Mouse (Mus musculus): ENCODE data around the gene Apoa5.
"Not testable (repeated sequence)": the region's sequence is repeated elsewhere in the genome, so short reads cannot be mapped to it uniquely, and the experiment has no call there.

Gene Apoa5

DNA sequence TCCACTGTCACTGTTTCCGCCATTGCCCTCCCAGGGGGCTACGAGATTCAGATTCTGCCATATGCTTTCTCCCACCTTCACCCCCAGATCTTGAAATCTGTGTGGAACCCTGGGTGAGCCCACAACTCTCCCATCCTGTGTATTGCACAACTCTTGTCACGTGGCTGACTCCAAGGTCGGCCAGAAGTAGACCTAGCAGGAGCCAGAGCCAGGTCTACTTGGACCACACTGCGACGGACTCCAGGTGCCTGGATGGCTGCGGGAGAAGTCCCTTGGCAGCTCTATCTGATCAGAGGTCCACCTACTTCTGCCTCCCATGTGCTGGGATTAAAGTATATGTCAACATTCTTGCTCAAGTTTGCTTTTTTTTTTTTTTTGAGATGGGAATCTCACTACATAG lies 7.3 kb upstream of the Apoa5 start:
- in situ Hi-C loops (cut with MboI, MseI), result no loop called here

DNA sequence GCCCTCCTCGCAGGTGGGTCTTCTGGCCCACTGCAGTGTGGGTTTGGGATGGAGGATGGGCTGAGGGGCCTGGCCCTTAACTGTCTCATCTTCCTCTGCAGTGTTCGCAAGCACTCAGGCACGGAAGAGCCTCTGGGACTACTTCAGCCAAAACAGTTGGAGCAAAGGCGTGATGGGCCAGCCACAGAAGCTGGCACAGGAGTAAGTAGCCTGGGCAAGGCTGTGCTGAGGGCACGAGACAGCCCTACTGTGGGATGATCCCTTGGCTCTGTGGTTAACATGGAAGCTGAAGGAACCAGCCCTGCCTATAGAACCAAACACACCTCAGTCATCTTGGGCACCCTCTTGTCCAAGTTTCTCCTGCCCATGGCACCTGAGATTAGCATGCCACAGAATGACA lies 692 bp downstream of the Apoa5 start:
- in situ Hi-C loops (cut with MboI, MseI), result no loop called here

DNA sequence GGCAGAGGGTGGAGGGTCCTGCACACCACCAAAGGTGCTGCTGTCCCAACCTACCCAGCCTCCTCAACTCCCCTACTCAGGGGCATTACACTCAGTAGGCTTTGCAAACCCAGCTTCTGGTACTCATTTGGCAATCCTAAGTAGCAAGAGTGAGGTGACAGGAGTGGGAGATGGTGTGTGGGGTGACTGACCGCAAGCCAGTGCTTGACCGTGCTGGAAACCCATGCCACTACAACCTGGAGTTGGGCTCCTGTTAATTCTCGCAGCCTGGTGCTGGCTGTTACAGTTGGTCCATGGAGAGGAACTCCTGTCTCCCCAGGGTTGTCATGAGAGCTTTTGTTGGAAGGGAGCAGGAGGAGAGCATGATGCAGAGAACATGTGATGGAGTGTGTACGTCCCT lies 2.3 kb downstream of the Apoa5 start:
- in situ Hi-C loops (cut with MboI, MseI), result no loop called here

DNA sequence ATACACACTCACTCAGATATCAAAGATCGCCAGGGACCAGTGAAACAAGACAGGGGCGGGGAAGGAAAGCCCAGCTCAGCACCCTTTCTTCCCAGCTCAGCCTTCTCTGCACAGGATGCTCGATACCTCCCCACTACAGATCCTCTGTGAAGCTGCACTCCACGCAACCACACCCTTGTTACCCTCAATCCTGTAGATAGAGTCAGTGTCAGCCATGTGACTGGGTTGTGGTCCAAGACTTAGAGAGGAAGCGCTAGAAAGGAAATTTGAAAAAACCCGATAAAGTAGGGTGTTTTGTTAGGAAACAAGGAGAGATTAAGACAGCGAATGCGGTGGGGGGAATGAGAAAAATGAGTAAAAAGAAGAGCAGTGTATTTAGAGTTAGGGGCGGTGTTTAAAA lies 3.6 kb downstream of the Apoa5 start:
- in situ Hi-C loops (cut with MboI, MseI), result no loop called here

DNA sequence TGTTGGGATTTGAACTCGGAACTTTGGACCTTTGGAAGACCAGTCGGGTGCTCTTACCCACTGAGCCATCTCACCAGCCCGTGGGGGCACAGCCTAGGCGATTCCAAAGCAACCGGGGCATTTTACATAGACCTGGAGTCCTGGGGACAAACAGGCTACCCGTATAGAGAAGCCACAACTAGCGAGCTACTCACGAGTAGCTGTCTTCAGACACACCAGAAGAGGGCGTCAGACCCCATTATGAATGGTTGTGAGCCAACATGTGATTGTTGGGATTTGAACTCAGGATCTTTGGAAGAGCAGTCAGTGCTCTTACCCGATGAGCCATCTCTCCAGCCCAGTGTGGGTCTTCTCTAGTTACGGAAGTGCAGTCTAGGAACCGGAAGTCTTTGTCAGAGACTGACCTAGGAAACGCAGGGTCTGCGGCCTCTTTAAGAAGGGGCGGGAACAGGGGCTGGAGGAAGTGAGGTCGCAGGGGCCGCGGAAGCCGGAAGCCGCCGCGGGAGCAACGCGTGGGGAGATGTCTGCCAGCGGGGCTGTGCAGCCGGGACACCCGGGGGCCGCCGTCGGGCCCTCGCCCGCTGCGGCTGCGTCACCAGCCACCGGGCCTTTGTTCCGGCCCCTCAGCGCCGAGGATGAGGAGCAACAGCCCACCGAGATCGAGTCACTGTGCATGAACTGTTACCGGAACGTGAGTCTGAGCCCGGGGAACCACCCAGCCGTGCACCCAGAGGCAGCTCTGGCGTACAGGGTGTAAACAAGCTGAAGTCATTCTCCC lies 4.4 kb downstream of the Apoa5 start, which contains the start of gene Zpr1:
Zpr1 (plus strand) TSS at position 388 of the 778 bp plus-strand sequence.
- in situ Hi-C loops (cut with MboI, MseI), result no loop called here

DNA sequence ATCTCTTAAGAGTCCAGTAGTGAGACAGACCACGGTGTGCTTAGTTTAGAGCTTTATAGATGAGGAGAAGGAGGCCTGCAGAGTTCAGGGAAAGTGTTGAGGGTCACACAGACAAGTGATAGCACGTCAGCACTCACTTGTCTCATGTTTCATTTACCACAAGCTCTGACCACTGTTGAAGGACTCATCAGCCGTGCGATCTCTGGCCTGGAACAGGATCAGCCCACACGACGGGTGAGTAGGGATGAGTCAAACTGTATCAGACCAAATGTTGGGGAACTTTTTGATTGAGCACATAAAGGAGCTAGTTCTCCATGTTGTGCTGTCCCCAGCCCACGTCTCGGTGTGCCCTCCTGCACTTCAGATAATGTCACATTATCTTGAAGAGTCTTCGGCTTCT lies 6.1 kb downstream of the Apoa5 start:
- in situ Hi-C loops (cut with MboI, MseI), result no loop called here

DNA sequence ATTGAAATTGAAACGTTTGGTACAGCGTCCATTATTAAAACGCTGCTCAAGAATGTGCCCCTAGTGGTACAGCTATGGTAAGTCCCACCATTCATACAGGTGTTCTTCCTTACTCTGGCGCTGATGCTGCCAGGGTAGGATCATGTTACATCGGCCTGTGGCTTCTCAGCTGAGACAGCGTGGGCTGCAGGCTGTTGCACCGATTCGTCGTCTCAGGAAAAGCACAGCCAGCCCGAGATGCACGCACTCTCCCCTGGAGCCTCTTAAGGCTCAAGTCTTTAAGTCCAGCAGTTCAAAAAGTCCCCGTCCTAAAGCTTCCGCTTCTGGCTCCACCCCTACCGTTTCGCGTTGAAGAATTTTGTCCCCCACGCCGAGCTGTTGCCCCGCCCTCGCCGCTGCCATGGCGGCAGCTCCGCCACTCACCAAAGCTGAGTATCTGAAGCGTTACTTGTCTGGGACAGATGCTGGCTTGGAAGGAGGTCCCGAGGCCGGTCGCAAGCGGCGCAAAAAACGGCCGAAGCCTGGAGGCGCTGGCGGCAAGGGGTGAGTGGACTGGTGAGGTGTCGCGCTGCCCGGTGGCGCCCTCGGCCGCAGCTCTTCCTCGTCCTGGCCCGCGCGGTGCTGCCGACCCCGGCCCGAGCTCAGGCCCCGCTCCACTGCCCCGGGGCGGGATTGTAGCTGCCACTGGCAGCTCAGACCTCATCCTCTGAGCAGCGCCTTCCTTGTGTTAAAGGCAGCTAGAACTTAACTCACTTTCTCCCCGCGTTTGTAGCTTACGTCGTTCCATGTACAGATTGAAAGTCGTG lies 14.4 kb downstream of the Apoa5 start, which contains the start of gene Bud13:
Bud13 (plus strand) TSS at position 378 of the 806 bp plus-strand sequence.
- in situ Hi-C loops (cut with MboI, MseI), result no loop called here

DNA sequence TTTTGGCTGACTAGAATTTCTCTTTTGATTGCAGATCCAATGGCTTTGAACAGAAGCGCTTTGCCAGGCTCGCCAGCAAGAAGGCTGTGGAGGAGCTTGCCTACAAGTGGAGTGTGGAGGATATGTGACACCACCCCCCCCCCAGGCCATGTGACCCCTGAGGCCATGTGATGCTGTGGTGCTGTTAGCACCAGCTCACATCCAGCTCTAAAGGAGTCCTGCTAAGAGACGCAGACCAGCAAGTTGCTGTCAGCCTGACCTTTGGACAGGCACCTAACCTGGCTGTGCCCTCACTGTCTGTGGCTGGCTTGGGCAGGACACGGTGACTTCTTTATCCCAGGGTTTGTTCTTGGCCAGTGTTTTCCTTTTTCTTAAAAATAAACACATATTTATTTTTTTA lies 29.9 kb downstream of the Apoa5 start:
- in situ Hi-C loops (cut with MboI, MseI), result no loop called here

DNA sequence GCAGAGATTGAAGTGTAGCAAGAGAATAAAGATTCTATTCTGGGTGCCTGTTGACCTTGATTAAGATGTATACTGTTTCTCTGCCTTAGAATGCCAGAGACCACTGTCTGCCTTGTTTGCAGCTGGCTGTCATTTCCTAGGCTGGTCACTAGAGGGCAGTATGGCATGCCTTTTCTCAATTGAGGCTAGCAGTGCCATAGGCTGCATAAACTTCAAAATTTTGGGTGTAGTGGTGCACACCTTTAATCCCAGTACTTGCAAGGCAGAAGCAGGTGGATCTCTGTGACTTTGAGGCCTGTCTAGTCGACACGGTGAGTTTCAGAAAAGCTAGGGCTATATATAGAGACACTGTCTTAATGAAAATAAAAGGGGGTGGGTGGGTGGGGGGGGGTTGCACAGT lies 33.7 kb downstream of the Apoa5 start:
- in situ Hi-C loops (cut with MboI, MseI), result no loop called here

DNA sequence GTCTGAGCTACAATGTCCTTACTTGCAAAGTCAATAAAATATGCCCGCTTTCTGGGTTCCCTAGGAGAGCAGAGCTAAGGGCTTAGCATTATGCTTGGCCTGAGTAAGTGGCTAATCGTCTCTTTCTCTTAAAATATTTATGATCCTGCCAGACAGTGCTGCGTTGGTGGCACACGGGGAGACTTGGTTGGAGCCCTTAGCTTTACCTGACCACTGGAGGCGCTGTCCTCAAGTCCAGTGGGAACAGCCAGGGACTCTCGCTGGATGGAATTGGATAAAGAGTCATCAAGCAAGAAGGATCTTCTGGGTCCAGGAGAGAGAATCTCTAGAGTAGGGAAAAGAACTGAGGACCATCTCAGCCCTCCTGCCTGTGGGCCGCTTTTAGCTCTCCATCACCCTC lies 40.7 kb downstream of the Apoa5 start:
- in situ Hi-C loops (cut with MboI, MseI), result no loop called here

DNA sequence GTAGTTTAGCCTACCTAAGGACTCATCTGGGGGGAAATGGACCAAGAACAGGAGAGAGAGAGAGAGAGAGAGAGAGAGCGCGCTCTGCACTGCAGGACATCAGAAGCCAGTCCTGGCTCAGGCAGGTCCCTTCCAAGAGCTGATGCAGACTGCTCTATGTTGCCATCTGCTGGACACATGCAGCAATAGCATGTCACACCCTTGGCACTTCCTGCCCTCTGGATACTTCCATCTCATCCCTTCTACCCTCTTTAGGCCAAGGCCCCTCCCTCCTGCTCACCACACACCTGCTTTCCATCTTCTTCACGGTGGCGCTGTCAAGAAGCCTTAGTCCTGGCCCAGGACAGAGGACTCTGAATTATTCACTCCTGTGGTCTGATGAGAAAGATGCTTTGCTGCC lies 46.1 kb downstream of the Apoa5 start:
- in situ Hi-C loops (cut with MboI, MseI), result no loop called here

DNA sequence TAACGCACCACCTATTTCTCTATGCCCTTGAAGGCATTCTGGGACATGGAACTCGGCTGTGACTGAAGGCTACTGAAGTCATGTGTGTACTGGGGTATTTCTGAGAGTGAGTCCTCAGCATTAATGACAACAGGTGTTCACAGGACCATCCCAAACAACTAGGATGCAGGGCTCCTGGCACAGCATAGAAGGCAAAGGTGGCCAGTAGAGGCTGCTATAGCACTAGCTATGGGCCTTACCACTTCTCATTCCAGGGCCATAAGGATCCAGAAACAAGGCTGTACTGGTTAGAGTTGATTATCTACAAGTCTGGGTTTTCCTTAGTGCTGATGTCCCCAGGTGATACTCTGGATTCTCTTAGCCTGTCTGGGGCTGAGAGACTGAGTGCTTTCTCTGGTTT lies 46.5 kb downstream of the Apoa5 start:
- in situ Hi-C loops (cut with MboI, MseI), result no loop called here

DNA sequence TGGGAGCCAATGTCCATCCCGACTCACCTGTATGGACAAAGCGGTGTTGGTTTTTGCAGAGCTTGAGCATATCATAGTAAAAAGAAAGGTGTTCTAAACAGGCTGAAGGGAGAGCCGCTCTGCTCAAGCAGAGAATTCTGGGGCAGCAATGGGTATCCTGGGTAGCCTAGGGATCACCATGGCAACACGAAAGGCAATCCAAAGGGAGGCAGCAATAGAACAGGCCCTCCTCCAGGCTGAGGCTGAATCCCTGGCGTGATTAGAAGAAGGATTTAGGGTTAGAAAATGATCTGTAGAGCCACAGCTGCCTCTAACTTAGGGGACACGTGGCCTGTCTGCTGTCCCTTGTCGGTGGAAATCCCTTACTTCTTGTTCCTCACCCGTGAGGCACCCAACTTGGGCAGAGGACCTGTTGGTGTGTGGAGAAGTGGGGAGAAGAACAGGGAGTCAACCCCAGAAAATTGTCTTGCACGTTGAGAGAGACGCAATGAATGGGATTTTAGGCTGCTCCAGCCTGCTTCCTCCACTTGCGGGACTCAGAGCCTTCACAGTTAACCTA lies 47.5 kb downstream of the Apoa5 start:
- in situ Hi-C loops (cut with MboI, MseI), result no loop called here

DNA sequence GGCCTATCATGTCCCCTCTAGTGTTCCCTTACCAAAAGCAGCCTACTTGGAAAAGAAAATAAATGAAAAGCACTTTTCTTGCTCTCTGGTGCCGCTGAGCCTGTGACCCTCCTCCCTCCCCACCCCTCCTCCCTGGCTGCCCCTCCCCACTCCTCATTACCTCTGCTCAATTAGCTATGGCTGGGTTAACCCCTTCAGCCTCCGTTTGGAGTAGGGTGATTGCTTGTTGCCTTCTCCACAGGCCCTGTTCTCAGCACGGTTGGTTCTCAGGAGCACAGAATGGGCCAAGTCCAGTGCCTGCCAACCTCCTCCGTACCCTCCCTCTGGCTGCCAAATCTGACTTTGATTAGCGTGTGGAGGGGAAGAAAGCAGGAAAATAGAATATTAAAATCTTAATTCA lies 48.0 kb downstream of the Apoa5 start:
- in situ Hi-C loops (cut with MboI, MseI), result no loop called here

DNA sequence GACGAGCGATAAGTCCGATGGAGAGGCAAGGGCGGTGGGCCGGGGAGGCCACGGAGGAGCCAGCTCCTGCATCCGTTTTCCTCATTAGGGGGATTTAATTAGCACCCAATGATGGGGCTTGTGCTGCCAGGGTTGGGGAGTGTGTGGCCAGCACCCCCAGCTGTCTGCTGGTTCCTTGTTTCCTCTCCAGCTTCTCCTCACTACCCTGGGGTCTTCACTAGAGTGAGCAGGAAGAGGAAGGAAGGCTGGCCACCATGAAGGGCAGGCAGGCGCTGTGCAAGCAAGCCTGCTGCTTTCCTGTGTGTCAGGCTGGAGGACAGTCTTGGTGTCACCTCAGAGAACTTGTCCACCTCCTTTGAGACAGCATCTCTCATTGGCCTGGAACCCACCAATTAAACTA lies 48.5 kb downstream of the Apoa5 start:
- in situ Hi-C loops (cut with MboI, MseI), result no loop called here

DNA sequence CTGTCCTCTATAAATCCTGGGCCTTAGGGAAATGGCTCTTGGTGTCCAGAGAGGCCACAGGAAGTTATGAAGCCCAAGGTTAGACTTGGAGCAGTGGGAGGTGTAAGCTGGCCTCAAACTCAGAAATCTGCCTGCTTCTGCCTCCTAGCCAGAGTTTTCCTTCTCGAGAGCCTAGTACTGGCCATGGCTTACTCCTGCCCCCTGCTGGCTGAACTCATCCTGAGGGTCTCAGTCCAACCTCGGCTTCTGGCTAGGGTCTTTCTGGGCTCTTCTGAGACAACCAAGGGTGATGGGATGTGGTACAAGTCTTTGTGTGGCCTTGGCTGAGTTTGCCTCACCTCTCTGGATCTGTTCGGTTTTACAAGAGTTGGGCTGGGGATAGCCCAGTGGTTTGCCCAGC lies 49.5 kb downstream of the Apoa5 start:
- in situ Hi-C loops (cut with MboI, MseI), result no loop called here

DNA sequence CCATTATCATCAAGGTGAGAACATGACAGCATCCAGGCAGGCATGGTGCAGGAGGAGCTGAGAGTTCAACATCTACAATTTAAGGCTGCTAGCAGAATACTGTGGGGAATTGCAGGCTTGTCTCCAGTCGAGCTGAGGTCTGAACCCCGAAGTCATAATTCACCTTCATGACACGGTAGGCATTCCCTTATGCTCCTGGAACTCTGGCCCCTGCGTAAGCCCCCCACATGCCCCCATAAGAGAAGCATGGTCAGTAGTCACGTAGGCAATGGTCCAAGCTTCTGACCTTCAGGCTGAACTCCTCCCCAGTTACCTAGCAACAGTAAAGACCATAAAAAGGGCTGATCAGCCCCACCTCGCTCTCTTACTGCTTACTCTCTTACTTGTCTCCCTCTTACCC lies 51.5 kb downstream of the Apoa5 start, which contains the start of gene 4931429L15Rik:
4931429L15Rik (minus strand) TSS at position 101 of the 400 bp plus-strand sequence.
- in situ Hi-C loops (cut with MboI, MseI), result not testable (repeated sequence)

DNA sequence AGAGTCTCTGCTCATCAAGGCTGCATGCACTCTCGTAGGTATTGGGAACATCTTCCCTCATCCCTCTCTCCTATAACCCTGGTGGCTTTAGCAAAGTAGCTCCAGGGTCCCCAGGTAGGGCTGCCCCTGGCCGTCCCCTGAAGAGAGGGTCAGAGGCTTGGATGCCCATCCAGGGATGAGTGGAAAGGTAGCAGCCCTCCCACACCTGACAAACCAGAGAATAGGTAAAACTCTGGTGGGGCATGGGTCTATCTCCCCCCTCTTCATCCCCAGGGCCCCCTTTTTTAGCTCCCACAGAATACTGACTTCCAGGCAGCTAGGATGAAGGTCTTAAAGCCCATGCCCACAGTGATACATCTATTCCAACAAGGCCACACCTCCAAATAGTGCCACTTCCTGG lies 52.0 kb downstream of the Apoa5 start:
- in situ Hi-C loops (cut with MboI, MseI), result no loop called here
